Mouse (Mus musculus): ENCODE data around the gene Csn1s2a.
"Not testable (repeated sequence)": the region's sequence is repeated elsewhere in the genome, so short reads cannot be mapped to it uniquely, and the experiment has no call there.

The Csn1s2a gene

DNA sequence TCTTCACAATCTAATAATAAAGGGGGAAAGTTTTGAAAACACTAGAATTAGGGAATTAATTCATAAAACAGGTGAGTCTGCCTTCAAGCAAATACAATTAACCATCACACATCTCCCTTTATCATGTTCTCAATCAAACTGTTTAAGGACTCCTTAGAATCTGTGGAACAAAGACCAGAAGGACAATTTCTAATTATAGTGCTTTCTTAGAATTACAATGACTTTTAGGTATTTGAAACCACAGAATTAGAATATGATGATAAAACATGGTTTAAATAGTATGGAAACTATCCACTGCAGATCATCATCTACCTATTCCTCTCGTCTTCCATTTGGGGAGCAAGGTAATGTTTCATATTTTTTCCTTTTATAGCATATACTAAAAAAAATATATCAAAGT lies at the start of gene Csn1s2a:
Gene Csn1s2a, plus strand, starts transcription at position 301 of the 400 bp plus-strand sequence.
- in situ Hi-C loops (cut with MboI, MseI), result no loop called here

GRCm38 (mm10) chr5:87734821-87735220 lies 39.5 kb upstream of the Csn1s2a start:
- in situ Hi-C loops (cut with MboI, MseI), result no loop called here

DNA sequence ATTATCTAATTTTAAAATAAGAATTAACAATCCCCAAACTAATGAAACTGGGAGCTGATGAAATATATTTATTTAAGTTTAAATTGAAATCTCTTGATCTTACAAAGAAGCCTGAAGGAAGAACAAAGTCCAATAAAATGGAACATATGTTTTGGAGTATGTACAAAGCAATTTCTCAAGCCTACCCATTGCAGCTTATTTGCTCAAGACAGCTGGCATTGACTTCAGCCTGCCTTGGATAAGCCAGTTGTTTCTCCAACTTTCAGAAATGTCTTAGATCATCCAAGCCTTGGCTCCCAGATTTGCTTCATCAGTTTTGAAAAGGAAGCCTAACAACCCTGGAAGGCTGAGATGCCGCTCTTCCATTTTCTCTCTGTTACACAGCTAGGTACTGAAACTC lies 20.9 kb upstream of the Csn1s2a start:
- in situ Hi-C loops (cut with MboI, MseI), result no loop called here

DNA sequence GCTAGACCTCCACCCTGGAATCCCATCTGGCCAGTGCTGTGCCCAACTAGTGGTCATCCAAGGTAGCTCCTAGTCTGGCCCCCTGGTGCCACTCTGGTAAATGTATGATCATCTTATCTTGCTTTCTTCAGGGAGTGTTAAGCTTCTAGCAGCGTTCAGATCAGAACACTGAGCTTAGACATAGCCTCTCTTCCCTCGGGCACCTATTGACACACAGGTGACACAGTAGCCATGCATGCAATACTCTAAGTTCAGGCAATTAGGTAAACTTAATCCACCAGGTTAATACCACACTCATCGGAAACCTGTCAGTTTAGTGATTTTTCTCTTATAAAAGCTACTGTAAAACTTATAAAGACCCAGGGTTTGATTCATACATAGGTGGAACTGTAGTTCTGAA lies 9.8 kb upstream of the Csn1s2a start:
- in situ Hi-C loops (cut with MboI, MseI), result no loop called here

- in situ Hi-C loops (cut with MboI, MseI), result not testable (repeated sequence)
Observed at GRCm38 (mm10) chr5:87772151-87772550, 2.2 kb upstream of the Csn1s2a start.

DNA sequence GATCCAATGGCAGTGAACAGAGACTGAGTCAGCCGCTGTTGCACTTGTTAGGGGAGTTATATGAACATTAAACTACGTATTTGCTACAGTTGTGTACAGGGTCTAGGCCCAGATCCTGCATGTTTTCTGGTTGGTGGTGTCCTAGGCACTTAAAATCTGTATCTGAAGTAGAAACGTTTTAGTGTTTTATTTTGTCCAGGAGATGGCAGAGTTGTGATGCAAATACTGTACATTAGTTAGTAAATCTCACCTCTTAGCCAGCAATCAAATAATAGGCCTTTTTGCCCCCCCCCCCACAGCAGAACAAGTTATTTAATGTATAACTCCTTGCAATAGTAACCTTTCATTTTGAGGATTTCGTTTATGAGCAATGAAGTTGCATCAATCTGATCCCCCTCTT lies 8.4 kb downstream of the Csn1s2a start:
- in situ Hi-C loops (cut with MboI, MseI), result no loop called here

DNA sequence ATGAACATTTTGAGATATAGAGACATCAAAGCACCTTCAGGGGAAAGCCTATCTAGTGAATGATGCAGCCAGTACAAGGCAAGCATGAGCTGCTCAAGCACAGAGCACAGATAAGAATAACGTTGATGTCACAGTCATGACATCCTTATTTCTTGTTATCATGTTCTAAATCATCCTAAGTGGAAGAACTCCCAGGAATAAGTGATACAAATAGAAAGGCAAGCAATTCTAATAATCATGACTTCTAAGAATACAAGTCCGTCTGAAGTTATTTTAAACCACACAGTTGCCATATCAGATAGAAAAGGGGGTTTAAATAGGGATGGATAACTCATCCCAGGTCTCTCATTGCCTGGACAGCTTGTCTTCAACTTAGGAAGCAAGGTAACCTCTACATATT lies 33.4 kb downstream of the Csn1s2a start, which contains the start of gene Csn1s2b:
Gene Csn1s2b, plus strand, starts transcription at position 301 of the 400 bp plus-strand sequence.
- in situ Hi-C loops (cut with MboI, MseI), result no loop called here

GRCm38 (mm10) chr5:87809253-87809652 lies 34.9 kb downstream of the Csn1s2a start:
- in situ Hi-C loops (cut with MboI, MseI), result no loop called here

DNA sequence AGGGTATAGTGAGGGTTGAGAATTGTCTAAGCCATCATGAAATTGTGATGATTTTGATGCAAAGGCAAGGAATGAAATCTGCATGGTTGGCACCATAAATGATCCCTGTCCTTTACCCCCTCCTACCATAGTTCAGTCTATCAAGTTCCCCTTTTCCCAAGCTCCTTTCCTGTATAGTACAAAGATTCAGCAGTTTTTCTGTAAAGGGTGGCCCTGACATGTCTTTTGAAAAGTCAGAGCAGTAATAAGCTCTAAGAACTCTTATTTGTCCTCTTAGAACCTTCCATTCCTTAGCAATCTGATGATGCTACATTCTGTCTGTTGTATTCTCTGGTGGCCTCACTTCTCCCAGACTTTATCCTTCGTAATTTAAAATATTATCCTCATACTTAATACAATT lies 51.0 kb downstream of the Csn1s2a start, which contains the start of gene Prr27:
Gene Prr27, plus strand, starts transcription at position 301 of the 400 bp plus-strand sequence.
- in situ Hi-C loops (cut with MboI, MseI), result no loop called here

All from T-helper 1 cell (primary cell).